In genomic region chr15:80501106-80502096, GRCm38 (mm10) we compare ENCODE assay signal across 22 mouse cellular contexts.
DNase-seq lines count a peak whose midpoint lies in the region; ATAC-seq and TF ChIP-seq lines count a peak whose summit lies in the region.
"Had no signal": no experiment of that assay in that cellular context is flagged by ENCODE, and none has a peak within 500 bp of the region (broad histone marks: within the 10 kb centered on the region; RNA-seq: fewer than 3 reads in every experiment).

No protein-coding gene starts in this region.

- 93% methylated on average over 21 of the region's 21 CpGs for WGBS in midbrain, embryonic 16.5 days
- WGBS in forebrain, embryonic 16.5 days: 88% methylated on average over 21 of the region's 21 CpGs

- DNase-seq in layer of hippocampus, adult 2 months (ENCODE audit: low spot score in 2 of 2): peak in 1 of 2 experiments; percentile 15
- no peak for DNase-seq in layer of hippocampus, postnatal 25 days (ENCODE audit: extremely low spot score in 1 of 2, low spot score in 1 of 2)
- DNase-seq in brain, adult 2 months (ENCODE audit: low read depth, low spot score): peak; percentile 83
- DNase-seq in cerebellum, adult 9-11 months: peak; percentile 78
- no peak for DNase-seq in ovary, postnatal 10 days (ENCODE audit: low spot score)
- DNase-seq: adrenal gland, postnatal 25 days; embryo, embryonic 11 days; forebrain, postnatal 0 days; gastrocnemius, postnatal 10 days; heart, postnatal 4 days; liver, postnatal 0 days; lung, postnatal 14 days; thymus, adult 18-20 months; thymus, postnatal 4 days had no signal

- no peaks in the 10 kb centered on the region for H3K4me1 ChIP-seq in midbrain, embryonic 16.5 days (ENCODE audit: control insufficient read depth, insufficient read depth, low read length)
- no peaks in the 10 kb centered on the region for H3K4me1 ChIP-seq in forebrain, embryonic 16.5 days (replicated peaks; ENCODE audit: control insufficient read depth, insufficient read depth, low read length)
- H3K4me1 ChIP-seq: heart, embryonic 15.5 days; limb, embryonic 10.5 days had no signal

- no peaks in the 10 kb centered on the region for H3K9me3 ChIP-seq in midbrain, embryonic 16.5 days (replicated peaks; ENCODE audit: control insufficient read depth, low read length, poor library complexity, severe bottlenecking)
- no peaks in the 10 kb centered on the region for H3K9me3 ChIP-seq in forebrain, embryonic 16.5 days (ENCODE audit: control insufficient read depth, low read length)
- H3K9me3 ChIP-seq: heart, embryonic 15.5 days; limb, embryonic 10.5 days had no signal

- peak; percentile 51 for ATAC-seq in megakaryocyte, adult 5-6 weeks (ENCODE audit: poor library complexity, severe bottlenecking)
- ATAC-seq in midbrain, embryonic 16.5 days: no peak
- ATAC-seq in forebrain, embryonic 16.5 days: no peak
- ATAC-seq: forebrain, postnatal 0 days; hindbrain, postnatal 0 days; intestine, postnatal 0 days; liver, postnatal 0 days; Patski had no signal

- H3K27me3 ChIP-seq in midbrain, embryonic 16.5 days (ENCODE audit: control insufficient read depth, insufficient read depth, low read depth, low read length): no peaks in the 10 kb centered on the region
- H3K27me3 ChIP-seq in forebrain, embryonic 16.5 days (replicated peaks; ENCODE audit: control insufficient read depth, insufficient read depth, low read length): no peaks in the 10 kb centered on the region
- H3K27me3 ChIP-seq: heart, embryonic 15.5 days had no signal

- peak overlapping the region; percentile 51; the same call in 1 of the 2 replicates for H3K27ac ChIP-seq in layer of hippocampus, adult 2 months
- H3K27ac ChIP-seq in midbrain, embryonic 16.5 days (ENCODE audit: low read length): no peak overlapping the region
- H3K27ac ChIP-seq in forebrain, embryonic 16.5 days (ENCODE audit: low read length): no peak overlapping the region
- H3K27ac ChIP-seq: heart, embryonic 15.5 days; hindbrain, postnatal 0 days; limb, embryonic 10.5 days had no signal

- no peak overlapping the region for H3K9ac ChIP-seq in midbrain, embryonic 16.5 days (ENCODE audit: low read depth, low read length)
- H3K9ac ChIP-seq in forebrain, embryonic 16.5 days (replicated peaks; ENCODE audit: low read depth, low read length): no peak overlapping the region
- H3K9ac ChIP-seq: forebrain, postnatal 0 days; heart, embryonic 15.5 days; liver, postnatal 0 days had no signal

- H3K36me3 ChIP-seq in midbrain, embryonic 16.5 days (ENCODE audit: control insufficient read depth, insufficient read depth, low read length): no peaks in the 10 kb centered on the region
- H3K36me3 ChIP-seq in forebrain, embryonic 16.5 days (ENCODE audit: control insufficient read depth, insufficient read depth): no peaks in the 10 kb centered on the region
- H3K36me3 ChIP-seq: heart, embryonic 15.5 days; limb, embryonic 10.5 days had no signal

- H3K4me3 ChIP-seq in layer of hippocampus, adult 2 months: no peak overlapping the region
- no peak overlapping the region for H3K4me3 ChIP-seq in midbrain, embryonic 16.5 days (ENCODE audit: low read depth, low read length)
- H3K4me3 ChIP-seq in forebrain, embryonic 16.5 days (replicated peaks; ENCODE audit: low read length): no peak overlapping the region
- H3K4me3 ChIP-seq: heart, embryonic 15.5 days; limb, embryonic 10.5 days had no signal

- 0 out of 2 replicates have a peak, but pooled peaks have one; percentile 20 for TF ChIP-seq CTCF in layer of hippocampus, adult 2 months (conservative IDR thresholded peaks at IDR 0.05)

- no peak overlapping the region for H3K4me2 ChIP-seq in midbrain, embryonic 16.5 days (ENCODE audit: low read length)
- no peak overlapping the region for H3K4me2 ChIP-seq in forebrain, embryonic 16.5 days (ENCODE audit: low read length)
- H3K4me2 ChIP-seq: heart, embryonic 15.5 days had no signal

Comparison
In these comparisons a context has a peak if more than half of its experiments do, and no peak if none do; other contexts are left out.
1. DNase-seq: peak in brain, adult 2 months (single experiment) and cerebellum, adult 9-11 months (single experiment); none in layer of hippocampus, postnatal 25 days (0 of 2) and ovary, postnatal 10 days (single experiment).